Mouse (Mus musculus) G1E-ER4 (cell line): ENCODE data around the gene Pgp. TPM values are rescaled to one million over a fixed set of nuclear protein-coding genes. Genes with fewer than 3 reads are reported as not detected.

Experiments
- GATA1 ChIP-seq: IDR thresholded peaks from one replicate; pipeline ENCODE4 v1.8.0; 2012; ENCODE audit warnings: low read length, inconsistent platforms
- polyA plus RNA-seq: library from polyadenylated mRNA; stranded (reverse); fragments of >175 nt; gene quantifications from 2 replicates; pipeline ENCODE4 v1.2.3, GENCODE M21; 2012

The Pgp gene
- polyA plus RNA-seq, 1 experiment = 87.6 TPM

DNA sequence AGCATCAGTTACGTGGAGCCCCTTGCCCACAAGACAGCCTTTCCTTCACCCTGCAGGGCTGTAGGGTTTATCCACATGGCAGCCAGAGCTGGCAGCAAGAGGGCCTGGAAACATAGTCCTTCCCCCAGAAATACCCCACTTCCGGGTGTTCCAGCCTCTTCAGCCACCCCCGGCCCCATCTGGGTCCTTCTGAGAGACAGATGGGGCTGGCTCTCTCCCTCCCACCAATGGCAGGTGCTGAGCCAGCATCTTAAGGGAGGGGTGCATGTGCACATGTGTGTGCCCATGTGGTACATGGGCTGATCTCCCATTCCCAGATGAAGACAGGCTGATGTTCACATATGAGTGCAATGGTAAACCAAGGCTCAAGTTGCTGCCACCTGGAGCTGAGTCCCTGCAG, 25.3 kb downstream of the Pgp start:
- TF ChIP-seq GATA1 = no peak

- TF ChIP-seq GATA1 = no peak
Observed at GRCm38 (mm10) chr17:24496026-24496425, 25.8 kb downstream of the Pgp start.

- TF ChIP-seq GATA1 = no peak
Observed at GRCm38 (mm10) chr17:24502208-24502607, 32.0 kb downstream of the Pgp start.

DNA sequence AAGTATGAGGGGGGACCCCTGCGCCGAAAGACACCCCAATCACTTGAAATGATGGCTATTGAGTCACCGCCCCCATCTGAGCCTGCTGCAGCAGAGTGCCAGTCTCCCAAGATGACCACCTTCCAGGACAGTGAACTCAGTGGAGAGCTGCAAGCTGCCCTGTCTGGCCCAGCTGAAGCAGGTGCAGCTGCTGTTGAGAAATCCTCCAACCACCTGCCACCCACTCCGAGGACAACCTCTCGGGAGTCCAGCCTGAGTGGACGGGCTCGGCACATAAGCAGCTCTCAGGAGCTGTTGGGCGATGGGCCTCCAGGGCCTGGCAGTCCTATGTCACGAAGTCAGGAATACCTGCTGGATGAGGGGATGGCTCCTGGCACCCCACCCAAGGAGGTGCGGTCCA, 33.9 kb downstream of the Pgp start:
- no peak for TF ChIP-seq GATA1

- TF ChIP-seq GATA1 = no peak
Observed at GRCm38 (mm10) chr17:24505286-24505955, 35.2 kb downstream of the Pgp start.

GRCm38 (mm10) chr17:24506332-24507070, 36.3 kb downstream of the Pgp start:
- TF ChIP-seq GATA1 = no peak

GRCm38 (mm10) chr17:24507129-24507664, 37.0 kb downstream of the Pgp start:
- no peak for TF ChIP-seq GATA1

DNA sequence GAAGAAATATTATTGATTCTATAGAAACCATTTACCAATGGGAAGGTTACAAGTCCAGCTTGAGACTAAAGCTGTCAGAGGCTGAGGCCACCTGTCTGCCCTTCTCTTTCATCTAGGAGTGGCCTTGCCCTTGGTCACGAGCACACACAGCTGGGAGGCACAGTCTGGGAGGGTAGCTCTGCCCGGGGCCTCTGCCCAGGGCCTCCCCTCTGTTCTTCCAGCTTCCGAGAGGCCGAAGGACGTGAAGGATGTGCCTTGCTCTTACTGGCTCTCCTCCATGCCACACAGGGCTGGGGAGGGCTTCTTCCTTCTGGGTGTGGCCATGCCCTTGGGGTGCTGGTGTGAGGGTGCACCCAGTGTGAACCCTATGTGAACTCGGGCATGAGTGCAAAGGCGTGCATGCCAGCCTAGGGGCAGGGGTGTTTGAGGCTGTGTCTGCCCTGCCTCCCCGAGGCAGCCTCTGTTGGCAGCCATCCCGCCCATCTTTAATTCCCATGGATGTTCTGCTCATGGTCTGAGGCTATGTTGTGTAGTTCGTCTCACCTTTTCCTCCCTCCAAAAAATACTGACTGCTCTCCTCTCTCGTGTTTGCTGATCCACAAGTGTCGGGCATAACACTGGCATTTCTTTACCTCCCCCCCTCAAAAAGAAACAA, 37.7 kb downstream of the Pgp start:
- no peak for TF ChIP-seq GATA1

- no peak for TF ChIP-seq GATA1
Observed at GRCm38 (mm10) chr17:24513609-24514008, 43.4 kb downstream of the Pgp start.

- TF ChIP-seq GATA1 = no peak
Observed at GRCm38 (mm10) chr17:24514270-24515257, 44.4 kb downstream of the Pgp start.

GRCm38 (mm10) chr17:24520450-24520849, 50.3 kb downstream of the Pgp start:
- TF ChIP-seq GATA1 = no peak

Other genes with a start within 250 kb of the Pgp start
- gene Tedc2, start 249.5 kb upstream of the Pgp start, polyA plus RNA-seq = 39.3 and 58.9 TPM in 2 replicates
- 66.1 and 78.9 TPM in 2 replicates for gene Ccnf, start 218.9 kb upstream of the Pgp start, polyA plus RNA-seq
- not detected in 2 replicates for gene Abca17, start 119.3 kb upstream of the Pgp start, polyA plus RNA-seq
- 23.1 and 41.6 TPM in 2 replicates for gene Abca3, start 118.4 kb upstream of the Pgp start, polyA plus RNA-seq
- gene Rnps1, start 55.8 kb upstream of the Pgp start, polyA plus RNA-seq = 301 and 446 TPM in 2 replicates
- gene Eci1, start 43.8 kb upstream of the Pgp start, polyA plus RNA-seq = 47.6 and 64.0 TPM in 2 replicates
- gene Dnase1l2, start 27.3 kb upstream of the Pgp start, polyA plus RNA-seq = not detected in 2 replicates
- gene E4f1, start 79 bp upstream of the Pgp start, polyA plus RNA-seq = 19.4 and 22.8 TPM in 2 replicates
- gene Bricd5, start 3.5 kb downstream of the Pgp start, polyA plus RNA-seq = 0.10 TPM in 1 of 2 replicates, not detected in the other
- 8.4 and 8.5 TPM in 2 replicates for gene Mlst8, start 8.7 kb downstream of the Pgp start, polyA plus RNA-seq
- gene Caskin1, start 18.2 kb downstream of the Pgp start, polyA plus RNA-seq = 0.01 TPM in 1 of 2 replicates, not detected in the other
- 239 and 240 TPM in 2 replicates for gene Traf7, start 57.5 kb downstream of the Pgp start, polyA plus RNA-seq
- 0.29 and 0.30 TPM in 2 replicates for gene Rab26, start 63.8 kb downstream of the Pgp start, polyA plus RNA-seq
- 4.0 and 6.5 TPM in 2 replicates for gene Pkd1, start 79.4 kb downstream of the Pgp start, polyA plus RNA-seq
- gene Tsc2, start 162.2 kb downstream of the Pgp start, polyA plus RNA-seq = 45.3 and 52.6 TPM in 2 replicates
- gene Nthl1, start 162.3 kb downstream of the Pgp start, polyA plus RNA-seq = 24.0 and 31.0 TPM in 2 replicates
- gene Slc9a3r2, start 179.9 kb downstream of the Pgp start, polyA plus RNA-seq = not detected in 2 replicates
- gene Npw, start 188.1 kb downstream of the Pgp start, polyA plus RNA-seq = not detected in 2 replicates
- gene Zfp598, start 199.3 kb downstream of the Pgp start, polyA plus RNA-seq = 90.5 and 98.9 TPM in 2 replicates
- 0.13 TPM in 2 replicates for gene Syngr3, start 219.6 kb downstream of the Pgp start, polyA plus RNA-seq
- 149 and 186 TPM in 2 replicates for gene Gfer, start 225.8 kb downstream of the Pgp start, polyA plus RNA-seq
- gene Noxo1, start 225.8 kb downstream of the Pgp start, polyA plus RNA-seq = 0.33 and 0.89 TPM in 2 replicates
- 25.6 and 35.3 TPM in 2 replicates for gene Tbl3, start 237.3 kb downstream of the Pgp start, polyA plus RNA-seq
- 0.14 and 0.36 TPM in 2 replicates for gene Rnf151, start 247.7 kb downstream of the Pgp start, polyA plus RNA-seq
- gene Rps2, start 247.7 kb downstream of the Pgp start, polyA plus RNA-seq = 2,301 and 3,917 TPM in 2 replicates